ENCODE assay signal across 9 mouse cellular contexts in the genomic region with DNA sequence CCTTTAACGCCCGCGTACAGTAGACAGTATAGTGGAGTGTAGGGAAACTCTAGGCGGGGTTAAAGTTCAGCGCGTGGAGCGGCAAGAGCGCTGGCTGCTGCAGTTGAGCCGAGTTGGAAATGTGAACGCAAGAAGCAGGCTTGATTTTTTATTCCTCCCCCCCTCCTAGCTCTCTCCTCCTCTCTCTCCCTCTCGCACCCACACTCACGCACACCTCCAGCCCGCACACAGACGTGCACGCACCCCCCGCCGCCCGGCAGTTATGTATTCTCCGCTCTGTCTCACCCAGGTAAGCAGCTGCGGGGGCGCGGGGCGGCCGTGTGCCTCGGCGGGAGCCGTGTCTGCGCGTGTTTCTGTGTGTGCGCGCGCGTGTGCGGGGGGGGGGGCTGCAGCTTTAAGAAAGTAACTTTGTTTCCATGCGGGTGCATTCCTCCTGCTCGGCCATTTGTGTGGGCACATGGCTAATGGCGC. TPM values are rescaled to one million over a fixed set of nuclear protein-coding genes. Genes with fewer than 3 reads are reported as not detected.
DNase-seq lines count a peak whose midpoint lies in the region; ATAC-seq and TF ChIP-seq lines count a peak whose summit lies in the region.
"Had no signal": no experiment of that assay in that cellular context is flagged by ENCODE, and none has a peak within 500 bp of the region (broad histone marks: within the 10 kb centered on the region; RNA-seq: fewer than 3 reads in every experiment).

Gene E130114P18Rik, minus strand, starts transcription at position 373 of the 471 bp plus-strand sequence.

- TF ChIP-seq POLR2A in lung, adult 2 months (IDR thresholded peaks at IDR 0.05; ENCODE audit: borderline replicate concordance, extremely low read depth, low read depth, low read length), result peak; percentile 55; the same call in 1 of the 2 replicates

- WGBS in heart, embryonic 14.5 days, result 1% methylated on average over 34 of the region's 37 CpGs
- WGBS in kidney, embryonic 15.5 days, result under 1% methylated on average over 37 of the region's 37 CpGs
- WGBS in lung, adult 2 months, result 1% methylated on average over 37 of the region's 37 CpGs
- under 1% methylated on average over 37 of the region's 37 CpGs for WGBS in neural tube, embryonic 12.5 days

- H3K9me3 ChIP-seq in heart, embryonic 14.5 days (ENCODE audit: control insufficient read depth, low read length), result no peaks in the 10 kb centered on the region
- no peaks in the 10 kb centered on the region for H3K9me3 ChIP-seq in kidney, embryonic 15.5 days (replicated peaks)
- no peaks in the 10 kb centered on the region for H3K9me3 ChIP-seq in neural tube, embryonic 12.5 days

- H3K4me1 ChIP-seq in heart, embryonic 14.5 days (ENCODE audit: control insufficient read depth in 2 of 2, insufficient read depth in 2 of 2, low read length in 2 of 2), result peaks cover 0 to 20% of the 10 kb centered on the region in 2 experiments; a peak in 3 of 4 replicates
- peaks cover 41% of the 10 kb centered on the region for H3K4me1 ChIP-seq in kidney, embryonic 15.5 days
- no peaks in the 10 kb centered on the region; the same call in none of the 2 replicates for H3K4me1 ChIP-seq in lung, adult 2 months (ENCODE audit: control insufficient read depth, insufficient read depth, low read length)
- H3K4me1 ChIP-seq in neural tube, embryonic 12.5 days, result peaks cover 13% of the 10 kb centered on the region; the same call in 1 of the 2 replicates

- H3K27ac ChIP-seq in heart, embryonic 14.5 days (replicated peaks in 1 of 2; ENCODE audit: control insufficient read depth in 1 of 2, insufficient read depth in 1 of 2, low read depth in 2 of 2, low read length in 2 of 2), result peak within 1 kb of the TSS; percentile 95 to 98
- peak within 1 kb of the TSS; percentile 88 for H3K27ac ChIP-seq in kidney, embryonic 15.5 days
- peak within 1 kb of the TSS; percentile 84 for H3K27ac ChIP-seq in neural tube, embryonic 12.5 days

- DNase-seq in CD4-positive, CD25-positive, alpha-beta regulatory T cell, adult 2 months (ENCODE audit: low read depth, low spot score), result peak; percentile 61
- peak; percentile 73 to 79 for DNase-seq in adrenal gland, postnatal 36 days
- DNase-seq in lung, adult 2 months, result peak; percentile 64
- peak; percentile 21 to 26 for DNase-seq in thymus, adult 18-20 months

- H3K9ac ChIP-seq in heart, embryonic 14.5 days (ENCODE audit: low read length), result peak within 1 kb of the TSS; percentile 99
- H3K9ac ChIP-seq in kidney, embryonic 15.5 days, result peak within 1 kb of the TSS; percentile 87
- peak within 1 kb of the TSS; percentile 99 for H3K9ac ChIP-seq in neural tube, embryonic 12.5 days

- H3K27me3 ChIP-seq in heart, embryonic 14.5 days (ENCODE audit: control insufficient read depth, insufficient read depth, low read length), result no peaks in the 10 kb centered on the region
- H3K27me3 ChIP-seq in kidney, embryonic 15.5 days, result peaks cover 68% of the 10 kb centered on the region
- H3K27me3 ChIP-seq in neural tube, embryonic 12.5 days (replicated peaks), result 0 out of 2 replicates have a peak, but pooled peaks cover 2% of the 10 kb centered on the region

- TF ChIP-seq CTCF in lung, adult 2 months (IDR thresholded peaks at IDR 0.05; ENCODE audit: insufficient read depth, low read length), result no peak

- peak; percentile 62 for ATAC-seq in erythroid progenitor cell, adult 5-6 weeks (replicated peaks; ENCODE audit: low FRiP score, poor library complexity, severe bottlenecking)
- peak; percentile 54 for ATAC-seq in heart, embryonic 14.5 days (ENCODE audit: insufficient number of reproducible peaks, insufficient read depth, low FRiP score, low read depth)
- peak; percentile 63 for ATAC-seq in kidney, embryonic 15.5 days (replicated peaks; ENCODE audit: low FRiP score)
- peak; percentile 81 for ATAC-seq in neural tube, embryonic 12.5 days (ENCODE audit: low FRiP score, low read depth)

- H3K4me3 ChIP-seq in heart, embryonic 14.5 days (ENCODE audit: control insufficient read depth in 1 of 2, insufficient read depth in 1 of 2, low read depth in 1 of 2, low read length in 2 of 2), result peak within 1 kb of the TSS; percentile 94 to 98
- peak within 1 kb of the TSS; percentile 78 for H3K4me3 ChIP-seq in kidney, embryonic 15.5 days (replicated peaks)
- H3K4me3 ChIP-seq in lung, adult 2 months (replicated peaks; ENCODE audit: extremely low read depth, low read depth, low read length), result peak within 1 kb of the TSS; percentile 68
- peak within 1 kb of the TSS; percentile 98 for H3K4me3 ChIP-seq in neural tube, embryonic 12.5 days

- H3K36me3 ChIP-seq in heart, embryonic 14.5 days (ENCODE audit: control insufficient read depth, insufficient read depth, low read length), result peaks cover 2% of the 10 kb centered on the region
- 0 out of 2 replicates have a peak, but pooled peaks cover 2% of the 10 kb centered on the region for H3K36me3 ChIP-seq in kidney, embryonic 15.5 days
- peaks cover 2% of the 10 kb centered on the region for H3K36me3 ChIP-seq in neural tube, embryonic 12.5 days

- H3K4me2 ChIP-seq in heart, embryonic 14.5 days (ENCODE audit: low read length), result peak within 1 kb of the TSS; percentile 82
- H3K4me2 ChIP-seq in kidney, embryonic 15.5 days, result peak within 1 kb of the TSS; percentile 88
- peak within 1 kb of the TSS; percentile 80 for H3K4me2 ChIP-seq in neural tube, embryonic 12.5 days (replicated peaks)

RNA-seq across cellular contexts. Expression of gene E130114P18Rik, which starts in this region (rescaled TPM):
- not detected for total RNA-seq in adrenal gland, postnatal 36 days (2021)
- total RNA-seq in erythroid progenitor cell, adult 5-6 weeks (2015; ENCODE audit: low replicate concordance), result not detected in 2 replicates
- total RNA-seq in erythroid progenitor cell, adult 5-6 weeks (2017; ENCODE audit: low replicate concordance), result not detected in 2 replicates
- 0.57 and 0.59 TPM in 2 replicates for polyA plus RNA-seq in heart, embryonic 14.5 days (2014; fragmentation: Nextera tagmentation; extraction: Ambion mirVana)
- 0.51 and 0.59 TPM in 2 replicates for polyA plus RNA-seq in kidney, embryonic 15.5 days (2015; fragmentation: Nextera tagmentation; extraction: Ambion mirVana)
- 0.17 TPM in 1 of 2 replicates, not detected in the other for polyA plus RNA-seq in lung, adult 2 months (2012; rRNA removed)
- polyA plus RNA-seq in neural tube, embryonic 12.5 days (2016; fragmentation: Nextera tagmentation; extraction: Ambion mirVana), result 17.3 and 20.4 TPM in 2 replicates
- total RNA-seq: neutrophil, adult 5-6 weeks had no signal

Comparison
In these comparisons a context has a peak if more than half of its experiments do, and no peak if none do; other contexts are left out.
1. Peak in every context shown above with its lines: DNase-seq, ATAC-seq, H3K4me3 ChIP-seq and H3K27ac ChIP-seq.
2. RNA of gene E130114P18Rik (polyA plus RNA-seq): 17.3 to 20.4 TPM in neural tube, embryonic 12.5 days; 0.57 to 0.59 TPM in heart, embryonic 14.5 days, 0.51 to 0.59 TPM in kidney, embryonic 15.5 days and 0.17 TPM in lung, adult 2 months; every median in the first group is over 10 times any median in the second.
3. Peak in DNase-seq in adrenal gland, postnatal 36 days; RNA of the gene not detected or under 1 TPM.
4. Peak in ATAC-seq in erythroid progenitor cell, adult 5-6 weeks; RNA of the gene not detected or under 1 TPM.
5. Peak in ATAC-seq, H3K4me3 ChIP-seq, H3K27ac ChIP-seq, H3K9ac ChIP-seq and H3K4me2 ChIP-seq in heart, embryonic 14.5 days; RNA of the gene not detected or under 1 TPM.
6. Peak in ATAC-seq, H3K4me3 ChIP-seq, H3K27ac ChIP-seq, H3K9ac ChIP-seq and H3K4me2 ChIP-seq in kidney, embryonic 15.5 days; RNA of the gene not detected or under 1 TPM.
7. Peak in DNase-seq and H3K4me3 ChIP-seq in lung, adult 2 months; RNA of the gene not detected or under 1 TPM.
8. DNase-seq: peak in every context shown above with its lines; median percentile 76 in adrenal gland, postnatal 36 days; 64 in lung, adult 2 months; 61 in CD4-positive, CD25-positive, alpha-beta regulatory T cell, adult 2 months; 24 in thymus, adult 18-20 months.